In genomic region chr1:177453806-177454205, GRCm38 (mm10) we compare ENCODE assay signal across 11 mouse cellular contexts. TPM values are rescaled to one million over a fixed set of nuclear protein-coding genes. Genes with fewer than 3 reads are reported as not detected.
A peak's percentile ranks its signal among the peaks of the same experiment; 100 is the strongest.
DNase-seq lines count a peak whose midpoint lies in the region; ATAC-seq lines count a peak whose summit lies in the region.
"Had no signal": no experiment of that assay in that cellular context is flagged by ENCODE, and none has a peak within 500 bp of the region (broad histone marks: within the 10 kb centered on the region; RNA-seq: fewer than 3 reads in every experiment).

No protein-coding gene starts in this region.

- H3K4me3 ChIP-seq in kidney, embryonic 14.5 days (ENCODE audit: low read length), result no peak overlapping the region
- no peak overlapping the region for H3K4me3 ChIP-seq in forebrain, embryonic 16.5 days (replicated peaks; ENCODE audit: low read length)
- H3K4me3 ChIP-seq: embryonic facial prominence, embryonic 12.5 days; hindbrain, embryonic 15.5 days had no signal

- peaks cover 3% of the 10 kb centered on the region; the same call in 1 of the 2 replicates for H3K36me3 ChIP-seq in kidney, embryonic 14.5 days (ENCODE audit: control insufficient read depth, insufficient read depth, low read length)
- no peaks in the 10 kb centered on the region for H3K36me3 ChIP-seq in forebrain, embryonic 16.5 days (ENCODE audit: control insufficient read depth, insufficient read depth)
- H3K36me3 ChIP-seq: hindbrain, embryonic 15.5 days had no signal

- no peaks in the 10 kb centered on the region; the same call in 1 of the 2 replicates for H3K27me3 ChIP-seq in kidney, embryonic 14.5 days (ENCODE audit: control insufficient read depth, insufficient read depth, low read length)
- H3K27me3 ChIP-seq in forebrain, embryonic 16.5 days (replicated peaks; ENCODE audit: control insufficient read depth, insufficient read depth, low read length), result no peaks in the 10 kb centered on the region
- H3K27me3 ChIP-seq: embryonic facial prominence, embryonic 12.5 days; hindbrain, embryonic 15.5 days had no signal

- WGBS in kidney, embryonic 14.5 days, result 26% methylated on average over 8 of the region's 8 CpGs
- WGBS in forebrain, embryonic 16.5 days, result 47% methylated on average over 8 of the region's 8 CpGs

- peaks cover 6% of the 10 kb centered on the region; the same call in 1 of the 2 replicates for H3K4me1 ChIP-seq in kidney, embryonic 14.5 days (ENCODE audit: control insufficient read depth, insufficient read depth, low read length)
- peaks cover 25% of the 10 kb centered on the region for H3K4me1 ChIP-seq in forebrain, embryonic 16.5 days (replicated peaks; ENCODE audit: control insufficient read depth, insufficient read depth, low read length)

- no peak overlapping the region for H3K27ac ChIP-seq in kidney, embryonic 14.5 days (ENCODE audit: low read depth, low read length)
- H3K27ac ChIP-seq in forebrain, embryonic 16.5 days (ENCODE audit: low read length), result peak overlapping the region; percentile 78
- H3K27ac ChIP-seq: embryonic facial prominence, embryonic 12.5 days; hindbrain, embryonic 15.5 days had no signal

- H3K9ac ChIP-seq in kidney, embryonic 14.5 days (ENCODE audit: low read depth, low read length), result no peak overlapping the region
- H3K9ac ChIP-seq in forebrain, embryonic 16.5 days (replicated peaks; ENCODE audit: low read depth, low read length), result peak overlapping the region; percentile 40
- H3K9ac ChIP-seq: embryonic facial prominence, embryonic 12.5 days; hindbrain, embryonic 15.5 days had no signal

- peak; percentile 50 for DNase-seq in kidney, adult 11 months
- DNase-seq in cerebellum, adult 9-11 months, result peak; percentile 59
- DNase-seq in kidney, postnatal 36 days, result peak; percentile 35 to 42
- DNase-seq in gastrocnemius, postnatal 25 days, result no peak
- DNase-seq: right cerebral cortex, adult 18-20 months had no signal

- no peaks in the 10 kb centered on the region for H3K9me3 ChIP-seq in kidney, embryonic 14.5 days (ENCODE audit: control insufficient read depth, low read length)
- H3K9me3 ChIP-seq in forebrain, embryonic 16.5 days (ENCODE audit: control insufficient read depth, low read length), result no peaks in the 10 kb centered on the region
- H3K9me3 ChIP-seq: embryonic facial prominence, embryonic 12.5 days; hindbrain, embryonic 15.5 days had no signal

- no peak overlapping the region for H3K4me2 ChIP-seq in kidney, embryonic 14.5 days (replicated peaks; ENCODE audit: low read depth, low read length)
- H3K4me2 ChIP-seq in forebrain, embryonic 16.5 days (ENCODE audit: low read length), result peak overlapping the region; percentile 43
- H3K4me2 ChIP-seq: embryonic facial prominence, embryonic 12.5 days; heart, embryonic 11.5 days; hindbrain, embryonic 15.5 days had no signal

- ATAC-seq in kidney, embryonic 14.5 days (ENCODE audit: low FRiP score, low TSS enrichment), result no peak
- no peak for ATAC-seq in forebrain, embryonic 16.5 days
- ATAC-seq in inflammation-experienced regulatory T-cells, adult 6 months, result no peak

RNA-seq across cellular contexts. Expression of gene Zbtb18, which starts 11.7 kb away (rescaled TPM):
- 3.4 and 4.8 TPM in 2 replicates for polyA plus RNA-seq in kidney, embryonic 14.5 days (2014; fragmentation: Nextera tagmentation; extraction: Ambion mirVana)
- 111 and 146 TPM in 2 replicates for polyA plus RNA-seq in forebrain, embryonic 16.5 days (2015; fragmentation: Nextera tagmentation; extraction: Ambion mirVana)
- 1 to 10 TPM in 2 of 3 experiments, under 1 TPM in 1; 0.63 to 3.9 (median 2.1) TPM for polyA plus RNA-seq in inflammation-experienced regulatory T-cells, adult 6 months (2017; shearing (Covaris generic))
- 10 to 100 TPM; 75.6 to 95.6 TPM for total RNA-seq in gastrocnemius, postnatal 25 days (2021)

Comparison
In these comparisons a context has a peak if more than half of its experiments do, and no peak if none do; other contexts are left out.
1. RNA of gene Zbtb18, which starts 11.7 kb away (polyA plus RNA-seq): 111 to 146 TPM in forebrain, embryonic 16.5 days; 3.4 to 4.8 TPM in kidney, embryonic 14.5 days and 0.63 to 3.9 TPM in inflammation-experienced regulatory T-cells, adult 6 months; every median in the first group is over 10 times any median in the second.